8 mouse cellular contexts compared by ENCODE assay signal in genomic region chr6:148354509-148355474, GRCm38 (mm10).
DNase-seq lines count a peak whose midpoint lies in the region; ATAC-seq lines count a peak whose summit lies in the region.

No protein-coding gene starts in this region.

- peak; percentile 28 for DNase-seq in 3134 (ENCODE audit: extremely low read depth, insufficient read length, low spot score)
- DNase-seq in adrenal gland, postnatal 25 days, result peak; percentile 69
- DNase-seq in embryonic facial prominence, embryonic 10.5 days (ENCODE audit: low spot score), result peak; percentile 90
- DNase-seq in urinary bladder, adult 2 months (ENCODE audit: low spot score), result peak; percentile 44

- ATAC-seq in heart, embryonic 12.5 days (ENCODE audit: insufficient number of reproducible peaks, low FRiP score), result peak; percentile 92
- ATAC-seq in kidney, embryonic 14.5 days (ENCODE audit: low FRiP score, low TSS enrichment), result peak; percentile 90
- peak; percentile 83 for ATAC-seq in liver, embryonic 16.5 days (ENCODE audit: low read depth)
- ATAC-seq in neural tube, embryonic 15.5 days (ENCODE audit: low FRiP score), result peak; percentile 91

- peaks cover 20% of the 10 kb centered on the region; the same call in 1 of the 2 replicates for H3K9me3 ChIP-seq in embryonic facial prominence, embryonic 10.5 days
- peaks cover 3% of the 10 kb centered on the region; the same call in 1 of the 2 replicates for H3K9me3 ChIP-seq in heart, embryonic 12.5 days (replicated peaks)
- peaks cover 8% of the 10 kb centered on the region for H3K9me3 ChIP-seq in kidney, embryonic 14.5 days (ENCODE audit: control insufficient read depth, low read length)
- H3K9me3 ChIP-seq in liver, embryonic 16.5 days (replicated peaks; ENCODE audit: control insufficient read depth, low read length), result no peaks in the 10 kb centered on the region
- no peaks in the 10 kb centered on the region for H3K9me3 ChIP-seq in neural tube, embryonic 15.5 days (replicated peaks)

- H3K4me3 ChIP-seq in embryonic facial prominence, embryonic 10.5 days, result peak overlapping the region; percentile 65
- peak overlapping the region; percentile 66 for H3K4me3 ChIP-seq in heart, embryonic 12.5 days
- H3K4me3 ChIP-seq in kidney, embryonic 14.5 days (ENCODE audit: low read length), result peak overlapping the region; percentile 49
- H3K4me3 ChIP-seq in liver, embryonic 16.5 days (ENCODE audit: low read depth, low read length), result peak overlapping the region; percentile 60
- H3K4me3 ChIP-seq in neural tube, embryonic 15.5 days (replicated peaks), result peak overlapping the region; percentile 52

- peak overlapping the region; percentile 78 for H3K4me2 ChIP-seq in heart, embryonic 12.5 days
- H3K4me2 ChIP-seq in kidney, embryonic 14.5 days (replicated peaks; ENCODE audit: low read depth, low read length), result peak overlapping the region; percentile 57
- peak overlapping the region; percentile 64 for H3K4me2 ChIP-seq in liver, embryonic 16.5 days (ENCODE audit: low read depth, low read length)
- peak overlapping the region; percentile 60 for H3K4me2 ChIP-seq in neural tube, embryonic 15.5 days

- peaks cover 10% of the 10 kb centered on the region; the same call in 1 of the 2 replicates for H3K4me1 ChIP-seq in embryonic facial prominence, embryonic 10.5 days
- no peaks in the 10 kb centered on the region for H3K4me1 ChIP-seq in heart, embryonic 12.5 days (replicated peaks)
- no peaks in the 10 kb centered on the region for H3K4me1 ChIP-seq in kidney, embryonic 14.5 days (ENCODE audit: control insufficient read depth, insufficient read depth, low read length)
- H3K4me1 ChIP-seq in liver, embryonic 16.5 days (ENCODE audit: control insufficient read depth, low read depth, low read length), result peaks cover 2% of the 10 kb centered on the region; the same call in 1 of the 2 replicates
- 0 out of 2 replicates have a peak, but pooled peaks cover 7% of the 10 kb centered on the region for H3K4me1 ChIP-seq in neural tube, embryonic 15.5 days

- peak overlapping the region; percentile 89 for H3K27ac ChIP-seq in embryonic facial prominence, embryonic 10.5 days (replicated peaks)
- no peak overlapping the region for H3K27ac ChIP-seq in heart, embryonic 12.5 days (ENCODE audit: poor library complexity, severe bottlenecking)
- H3K27ac ChIP-seq in kidney, embryonic 14.5 days (ENCODE audit: low read depth, low read length), result no peak overlapping the region
- H3K27ac ChIP-seq in liver, embryonic 16.5 days (ENCODE audit: low read length), result no peak overlapping the region
- H3K27ac ChIP-seq in neural tube, embryonic 15.5 days (replicated peaks), result peak overlapping the region; percentile 51; the same call in 1 of the 2 replicates

- peaks cover 25% of the 10 kb centered on the region for H3K36me3 ChIP-seq in embryonic facial prominence, embryonic 10.5 days (replicated peaks)
- peaks cover 17% of the 10 kb centered on the region for H3K36me3 ChIP-seq in heart, embryonic 12.5 days
- H3K36me3 ChIP-seq in kidney, embryonic 14.5 days (ENCODE audit: control insufficient read depth, insufficient read depth, low read length), result no peaks in the 10 kb centered on the region; the same call in 1 of the 2 replicates
- H3K36me3 ChIP-seq in liver, embryonic 16.5 days (ENCODE audit: control insufficient read depth, insufficient read depth), result no peaks in the 10 kb centered on the region
- peaks cover 11% of the 10 kb centered on the region for H3K36me3 ChIP-seq in neural tube, embryonic 15.5 days

- 32% methylated on average over 85 of the region's 85 CpGs for WGBS in embryonic facial prominence, embryonic 10.5 days
- 22% methylated on average over 85 of the region's 85 CpGs for WGBS in heart, embryonic 12.5 days
- WGBS in kidney, embryonic 14.5 days, result 37% methylated on average over 85 of the region's 85 CpGs
- WGBS in liver, embryonic 16.5 days (ENCODE audit: insufficient replicate concordance), result 33% methylated on average over 85 of the region's 85 CpGs
- WGBS in neural tube, embryonic 15.5 days, result 27% methylated on average over 85 of the region's 85 CpGs

- H3K9ac ChIP-seq in heart, embryonic 12.5 days, result peak overlapping the region; percentile 76
- H3K9ac ChIP-seq in kidney, embryonic 14.5 days (ENCODE audit: low read depth, low read length), result peak overlapping the region; percentile 56; the same call in 1 of the 2 replicates
- H3K9ac ChIP-seq in liver, embryonic 16.5 days (ENCODE audit: low read depth, low read length), result peak overlapping the region; percentile 54
- H3K9ac ChIP-seq in neural tube, embryonic 15.5 days (replicated peaks), result peak overlapping the region; percentile 55

- H3K27me3 ChIP-seq in embryonic facial prominence, embryonic 10.5 days (replicated peaks; ENCODE audit: low read depth, poor library complexity, severe bottlenecking), result no peaks in the 10 kb centered on the region
- H3K27me3 ChIP-seq in heart, embryonic 12.5 days (replicated peaks), result no peaks in the 10 kb centered on the region
- no peaks in the 10 kb centered on the region for H3K27me3 ChIP-seq in kidney, embryonic 14.5 days (ENCODE audit: control insufficient read depth, insufficient read depth, low read length)
- no peaks in the 10 kb centered on the region for H3K27me3 ChIP-seq in liver, embryonic 16.5 days (ENCODE audit: control insufficient read depth, insufficient read depth, low read depth, low read length)
- no peaks in the 10 kb centered on the region for H3K27me3 ChIP-seq in neural tube, embryonic 15.5 days (replicated peaks)

Comparison
In these comparisons a context has a peak if more than half of its experiments do, and no peak if none do; other contexts are left out.
1. DNase-seq: peak in every context shown above with its lines; median percentile 90 in embryonic facial prominence, embryonic 10.5 days; 69 in adrenal gland, postnatal 25 days; 44 in urinary bladder, adult 2 months; 28 in 3134.
2. H3K27ac ChIP-seq: peak in embryonic facial prominence, embryonic 10.5 days (single experiment) and neural tube, embryonic 15.5 days (single experiment); none in heart, embryonic 12.5 days (single experiment), kidney, embryonic 14.5 days (single experiment) and liver, embryonic 16.5 days (single experiment).
3. Peak in every context shown above with its lines, with median percentiles within 50 percentile points of each other: H3K4me3 ChIP-seq, ATAC-seq, H3K4me2 ChIP-seq and H3K9ac ChIP-seq.